Mouse (Mus musculus): ENCODE data around the gene Tbc1d2b.

DNA sequence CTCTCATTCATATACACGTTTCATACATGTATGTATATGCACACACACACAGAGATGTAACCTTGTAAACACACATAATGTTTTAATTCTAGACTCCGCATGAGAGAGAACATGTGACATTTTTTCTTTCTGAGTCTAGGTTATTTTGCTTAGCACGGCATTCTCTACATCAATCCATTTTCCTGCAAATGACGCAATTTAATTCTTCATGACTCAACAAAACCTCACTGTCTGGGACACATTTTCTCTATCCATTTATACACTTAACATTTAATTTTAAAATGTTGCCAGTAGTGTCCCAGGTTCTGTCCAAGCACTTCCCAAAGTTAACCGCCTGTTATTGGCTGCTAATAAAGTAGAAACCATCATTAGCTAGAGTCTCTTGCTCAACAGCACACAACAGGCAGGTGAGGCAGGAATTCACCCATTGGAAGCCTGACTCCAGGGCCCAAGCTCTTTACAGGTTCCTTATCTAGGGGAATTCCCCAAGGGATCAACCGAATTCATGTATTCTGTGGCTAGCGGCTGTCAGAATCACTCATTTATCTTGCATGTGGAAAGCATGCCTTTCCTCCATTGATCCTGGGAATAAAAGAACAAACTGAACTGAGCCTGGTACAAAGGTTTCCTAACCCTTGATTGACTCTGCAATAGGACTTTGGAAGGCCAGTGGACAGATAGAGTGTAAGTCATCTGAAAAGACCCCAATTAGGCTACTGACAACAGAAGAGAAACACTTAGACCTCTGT, 7.8 kb downstream of the Tbc1d2b start:
- no peak for TF ChIP-seq CTCF (IDR thresholded peaks at IDR 0.05; ENCODE audit: control insufficient read depth, insufficient read depth, insufficient replicate concordance, low read depth, low read length)
- no peak for TF ChIP-seq POLR2A (IDR thresholded peaks at IDR 0.05; ENCODE audit: control insufficient read depth, low read depth, low read length)

All from testis, adult 2 months (tissue).